Mouse (Mus musculus) olfactory bulb, adult 2 months (tissue): Measurements from ENCODE around the gene Gm49342. TPM values are rescaled to one million over a fixed set of nuclear protein-coding genes. Genes with fewer than 3 reads are reported as not detected.

Experiments used
- H3K27ac ChIP-seq: fragments of 200-500 bp; 2 replicates; pipeline ENCODE4 v1.5.1; 2012; ENCODE audit warnings: low read depth, low read length; ENCODE audit not compliant: insufficient read depth
- H3K4me1 ChIP-seq: fragments of 200-500 bp; 2 replicates; pipeline ENCODE4 v1.6.1; 2012; ENCODE audit warnings: low read length; ENCODE audit not compliant: control insufficient read depth, insufficient read depth
- H3K4me3 ChIP-seq: fragments of 200-500 bp; 2 replicates; pipeline ENCODE4 v1.5.1; 2012; ENCODE audit warnings: mild to moderate bottlenecking, low read depth, low read length, moderate library complexity; ENCODE audit not compliant: insufficient read depth
- CTCF ChIP-seq: fragments of 200-500 bp; IDR thresholded peaks from 2 replicates; pipeline ENCODE4 v1.5.1; 2012; ENCODE audit warnings: low read depth, mild to moderate bottlenecking, low read length, moderate library complexity; ENCODE audit not compliant: insufficient read depth
- POLR2A ChIP-seq: fragments of 200-500 bp; IDR thresholded peaks from 2 replicates; pipeline ENCODE4 v1.6.1; 2012; ENCODE audit warnings: mild to moderate bottlenecking, low read depth, low read length, moderate library complexity; ENCODE audit not compliant: insufficient read depth
- WGBS: fragments of 180-500 bp; shearing (Covaris S2); methylation state at CpG from one replicate; pipeline ENCODE4 v1.1.7; 2018; 5-methylcytosine and 5-hydroxymethylcytosine counted together
- polyA plus RNA-seq: library from polyadenylated mRNA; stranded (reverse); fragments of >200 nt; gene quantifications from 2 replicates; pipeline ENCODE4 v1.2.4, GENCODE M21; 2012; ENCODE audit warnings: low replicate concordance; ENCODE audit not compliant: missing spikeins, insufficient read depth, insufficient read length

The Gm49342 gene
- polyA plus RNA-seq, 1 experiment: not detected

DNA sequence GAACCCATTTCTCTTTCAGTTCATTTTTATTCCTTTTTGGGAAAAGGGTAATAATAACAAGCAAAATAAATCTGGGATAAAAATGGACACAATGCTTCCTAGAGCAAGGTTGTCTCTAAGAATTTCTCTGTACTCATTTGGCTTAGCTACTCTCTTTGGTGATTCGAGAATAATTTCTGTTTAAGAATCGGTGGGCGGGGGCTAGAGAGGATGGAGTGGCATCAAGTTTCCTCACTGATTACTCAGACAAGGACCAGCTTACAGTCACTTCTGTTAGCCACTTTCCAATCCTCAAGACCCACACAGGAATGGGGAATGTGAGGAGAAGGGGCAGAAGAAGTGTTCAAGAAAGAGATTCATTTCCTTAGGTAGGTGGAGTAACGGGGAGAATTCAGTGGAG, 64.5 kb downstream of the Gm49342 start:
- TF ChIP-seq CTCF (no peak), POLR2A (no peak)
- H3K4me1 ChIP-seq: no peaks in the 10 kb centered on the region
- WGBS: 73% methylated on average over 4 of the region's 4 CpGs
- no peak overlapping the region for H3K4me3 ChIP-seq
- no peak overlapping the region for H3K27ac ChIP-seq

DNA sequence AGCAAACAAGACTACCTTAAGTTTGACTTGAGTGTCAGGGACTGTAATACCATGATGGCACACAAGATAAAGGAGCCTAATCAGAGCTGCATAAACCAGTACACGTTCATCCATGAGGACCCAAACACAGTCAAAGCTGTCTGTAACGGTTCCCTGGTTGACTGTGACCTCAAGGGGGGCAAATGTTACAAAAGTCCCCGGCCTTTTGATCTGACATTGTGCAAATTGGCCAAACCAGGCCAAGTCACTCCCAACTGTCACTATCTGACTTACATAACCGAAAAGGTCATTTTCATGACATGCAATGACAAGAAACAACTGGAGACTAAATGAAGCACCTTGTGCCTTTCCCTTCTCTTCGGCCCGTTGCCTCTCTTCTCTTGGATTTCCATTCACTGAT, 65.3 kb downstream of the Gm49342 start:
- TF ChIP-seq CTCF: no peak
- TF ChIP-seq POLR2A: no peak
- Histone ChIP-seq H3K4me3 (no peak overlapping the region), H3K4me1 (no peaks in the 10 kb centered on the region), H3K27ac (no peak overlapping the region)
- 91% methylated on average over 6 of the region's 6 CpGs for WGBS

Other genes with a start within 250 kb of the Gm49342 start
- gene Olfr748, start 237.1 kb upstream of the Gm49342 start, polyA plus RNA-seq: not detected in 2 replicates
- not detected in 2 replicates for gene Olfr749, start 199.4 kb upstream of the Gm49342 start, polyA plus RNA-seq
- not detected in 2 replicates for gene Ttc5, start 159.0 kb upstream of the Gm49342 start, polyA plus RNA-seq
- not detected in 2 replicates for gene Ccnb1ip1, start 136.8 kb upstream of the Gm49342 start, polyA plus RNA-seq
- gene Parp2, start 136.7 kb upstream of the Gm49342 start, polyA plus RNA-seq: not detected in 2 replicates
- gene Tep1, start 74.0 kb upstream of the Gm49342 start, polyA plus RNA-seq: not detected in 2 replicates
- gene Klhl33, start 47.0 kb upstream of the Gm49342 start, polyA plus RNA-seq: not detected in 2 replicates
- gene Osgep, start 19.6 kb upstream of the Gm49342 start, polyA plus RNA-seq: not detected in 2 replicates
- gene Apex1, start 19.5 kb upstream of the Gm49342 start, polyA plus RNA-seq: not detected in 2 replicates
- not detected in 2 replicates for gene Pip4p1, start 13.7 kb upstream of the Gm49342 start, polyA plus RNA-seq
- gene Pnp, start 13.4 kb upstream of the Gm49342 start, polyA plus RNA-seq: not detected in 2 replicates
- not detected in 2 replicates for gene Pnp2, start 11.5 kb downstream of the Gm49342 start, polyA plus RNA-seq
- gene Rnase10, start 63.2 kb downstream of the Gm49342 start, polyA plus RNA-seq: not detected in 2 replicates
- not detected in 2 replicates for gene Rnase9, start 97.4 kb downstream of the Gm49342 start, polyA plus RNA-seq
- gene Rnase11, start 105.6 kb downstream of the Gm49342 start, polyA plus RNA-seq: not detected in 2 replicates
- gene Rnase12, start 113.1 kb downstream of the Gm49342 start, polyA plus RNA-seq: not detected in 2 replicates
- gene Olfr750, start 129.9 kb downstream of the Gm49342 start, polyA plus RNA-seq: not detected in 2 replicates
- gene Rnase4, start 146.6 kb downstream of the Gm49342 start, polyA plus RNA-seq: not detected in 2 replicates
- gene Ang, start 146.6 kb downstream of the Gm49342 start, polyA plus RNA-seq: not detected in 2 replicates
- gene Eddm3b, start 169.9 kb downstream of the Gm49342 start, polyA plus RNA-seq: not detected in 2 replicates
- not detected in 2 replicates for gene Rnase6, start 179.4 kb downstream of the Gm49342 start, polyA plus RNA-seq
- gene Rnase1, start 202.3 kb downstream of the Gm49342 start, polyA plus RNA-seq: not detected in 2 replicates
- gene Rnase2b, start 217.7 kb downstream of the Gm49342 start, polyA plus RNA-seq: not detected in 2 replicates